Mouse (Mus musculus): Measurements from ENCODE around the gene Zfp113. TPM values are rescaled to one million over a fixed set of nuclear protein-coding genes. Genes with fewer than 3 reads are reported as not detected.

Zfp113 gene
- polyA plus RNA-seq, 1 experiment = 5.8 TPM

GRCm38 (mm10) chr5:138104976-138105375 lies 50.6 kb downstream of the Zfp113 start:
- Histone ChIP-seq H3K27ac (ENCODE audit: insufficient read depth, low read depth, low read length) (no peak overlapping the region), H3K4me3 (ENCODE audit: insufficient read depth, low read length) (no peak overlapping the region), H3K4me1 (ENCODE audit: control insufficient read depth, insufficient read depth, low read length) (no peaks in the 10 kb centered on the region)
- TF ChIP-seq POLR2A (IDR thresholded peaks at IDR 0.05; ENCODE audit: borderline replicate concordance, low read depth, low read length) (no peak), CTCF (IDR thresholded peaks at IDR 0.05; ENCODE audit: low read depth, low read length) (no peak)

DNA sequence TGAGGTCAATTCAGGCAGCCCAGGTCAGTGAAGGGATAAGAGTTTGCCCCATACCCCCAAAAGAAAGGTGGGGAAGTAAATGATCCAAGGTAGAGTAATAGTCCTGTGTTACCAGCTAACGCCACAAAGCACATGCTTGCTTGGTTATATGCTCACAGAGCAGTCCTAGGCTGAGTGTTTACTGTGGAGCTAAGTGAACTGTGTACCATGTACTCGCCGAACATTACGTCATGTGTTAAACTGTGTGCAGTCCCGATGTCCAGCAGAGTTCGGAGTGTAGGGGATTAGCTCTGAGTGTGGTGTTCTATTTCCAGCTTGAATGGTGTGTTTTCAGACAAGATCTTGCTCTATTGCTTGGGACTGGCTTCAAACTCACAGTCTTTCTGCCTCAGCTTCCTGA lies 61.1 kb downstream of the Zfp113 start:
- Histone ChIP-seq H3K4me3 (ENCODE audit: insufficient read depth, low read length) (no peak overlapping the region), H3K4me1 (ENCODE audit: control insufficient read depth, insufficient read depth, low read length) (no peaks in the 10 kb centered on the region), H3K27ac (ENCODE audit: insufficient read depth, low read depth, low read length) (no peak overlapping the region)
- TF ChIP-seq CTCF (IDR thresholded peaks at IDR 0.05; ENCODE audit: low read depth, low read length) (no peak), POLR2A (IDR thresholded peaks at IDR 0.05; ENCODE audit: borderline replicate concordance, low read depth, low read length) (no peak)

DNA sequence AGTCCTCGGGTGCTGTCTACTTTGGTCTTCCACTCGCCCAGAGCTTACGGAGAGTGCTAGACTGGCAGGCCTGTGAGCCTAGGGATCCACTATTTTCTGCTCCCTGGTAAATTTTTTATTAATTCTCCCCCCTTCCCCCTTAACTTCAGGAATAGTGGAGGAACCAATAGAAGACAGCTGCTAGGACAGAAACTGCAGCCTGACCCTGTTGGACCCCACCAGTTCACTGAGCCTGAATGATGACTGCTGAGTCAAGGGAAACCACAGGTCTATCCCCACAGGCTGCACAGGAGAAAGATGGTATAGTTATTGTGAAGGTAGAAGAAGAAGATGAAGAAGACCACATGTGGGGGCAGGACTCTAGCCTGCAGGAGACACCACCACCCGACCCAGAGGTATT lies 62.8 kb downstream of the Zfp113 start:
- 0 out of 2 replicates have a peak, but pooled peaks cover 2% of the 10 kb centered on the region for H3K4me1 ChIP-seq (ENCODE audit: control insufficient read depth, insufficient read depth, low read length)
- TF ChIP-seq CTCF (IDR thresholded peaks at IDR 0.05; ENCODE audit: low read depth, low read length) (no peak), POLR2A (IDR thresholded peaks at IDR 0.05; ENCODE audit: borderline replicate concordance, low read depth, low read length) (no peak)
- no peak overlapping the region for H3K27ac ChIP-seq (ENCODE audit: insufficient read depth, low read depth, low read length)
- no peak overlapping the region for H3K4me3 ChIP-seq (ENCODE audit: insufficient read depth, low read length)

DNA sequence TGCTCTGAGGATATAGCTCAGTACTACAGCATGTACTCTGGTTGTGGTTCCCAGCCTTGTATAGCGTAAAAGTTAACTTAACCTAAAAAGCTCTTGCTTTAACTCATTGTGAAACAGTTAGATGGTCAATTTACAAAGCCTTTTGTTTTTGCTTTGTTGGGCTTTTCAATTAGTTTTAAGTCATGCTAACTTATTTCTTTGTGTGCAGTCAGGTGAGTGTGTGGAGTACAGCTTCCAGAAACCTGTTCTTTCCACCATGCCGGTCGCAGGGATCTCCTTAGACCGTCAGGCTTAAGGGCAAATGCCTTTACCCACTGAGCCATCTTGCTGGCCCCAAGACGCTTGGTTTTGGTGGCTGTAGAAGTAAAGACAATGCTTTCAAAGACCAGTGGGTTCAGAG lies 64.8 kb downstream of the Zfp113 start:
- Histone ChIP-seq H3K4me3 (ENCODE audit: insufficient read depth, low read length) (no peak overlapping the region), H3K27ac (ENCODE audit: insufficient read depth, low read depth, low read length) (no peak overlapping the region), H3K4me1 (ENCODE audit: control insufficient read depth, insufficient read depth, low read length) (peaks cover 5% of the 10 kb centered on the region; the same call in 1 of the 2 replicates)
- TF ChIP-seq POLR2A (IDR thresholded peaks at IDR 0.05; ENCODE audit: borderline replicate concordance, low read depth, low read length) = no peak
- no peak for TF ChIP-seq CTCF (IDR thresholded peaks at IDR 0.05; ENCODE audit: low read depth, low read length)

DNA sequence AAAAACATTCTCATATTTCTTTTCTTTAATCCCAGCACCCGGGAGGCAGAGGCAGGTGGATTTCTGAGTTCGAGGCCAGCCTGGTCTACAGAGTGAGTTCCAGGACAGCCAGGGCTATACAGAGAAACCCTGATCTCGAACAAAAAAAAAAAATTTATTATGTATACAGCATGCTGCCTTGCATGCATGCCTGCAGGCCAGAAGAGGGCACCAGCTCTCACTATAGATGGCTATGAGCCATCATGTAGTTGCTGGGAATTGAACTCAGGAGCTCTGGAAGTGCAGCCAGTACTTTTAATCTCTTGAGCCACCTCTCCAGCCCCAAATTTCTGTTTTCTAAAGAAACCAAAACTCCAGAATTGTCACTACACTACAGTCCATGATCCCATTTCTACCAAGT lies 65.3 kb downstream of the Zfp113 start:
- Histone ChIP-seq H3K4me1 (ENCODE audit: control insufficient read depth, insufficient read depth, low read length) (peaks cover 5% of the 10 kb centered on the region; the same call in 1 of the 2 replicates), H3K27ac (ENCODE audit: insufficient read depth, low read depth, low read length) (no peak overlapping the region), H3K4me3 (ENCODE audit: insufficient read depth, low read length) (no peak overlapping the region)
- peak; percentile 53 for TF ChIP-seq CTCF (IDR thresholded peaks at IDR 0.05; ENCODE audit: low read depth, low read length)
- TF ChIP-seq POLR2A (IDR thresholded peaks at IDR 0.05; ENCODE audit: borderline replicate concordance, low read depth, low read length) = no peak

Other genes starting within 250 kb of the Zfp113 start
- not detected in 2 replicates for gene Cyp3a13, start 234.1 kb downstream of the Zfp113 start, polyA plus RNA-seq (2012; ENCODE audit: insufficient read depth, insufficient read length, missing spikeins)
- gene Gjc3, start 192.6 kb downstream of the Zfp113 start, polyA plus RNA-seq (2012; ENCODE audit: insufficient read depth, insufficient read length, missing spikeins) = not detected in 2 replicates
- gene Azgp1, start 174.2 kb downstream of the Zfp113 start, polyA plus RNA-seq (2012; ENCODE audit: insufficient read depth, insufficient read length, missing spikeins) = not detected in 2 replicates
- gene Smok3a, start 134.5 kb downstream of the Zfp113 start, polyA plus RNA-seq (2012; ENCODE audit: insufficient read depth, insufficient read length, missing spikeins) = not detected in 2 replicates
- not detected in 2 replicates for gene Smok3b, start 134.3 kb downstream of the Zfp113 start, polyA plus RNA-seq (2012; ENCODE audit: insufficient read depth, insufficient read length, missing spikeins)
- not detected in 2 replicates for gene Smok3c, start 102.5 kb downstream of the Zfp113 start, polyA plus RNA-seq (2012; ENCODE audit: insufficient read depth, insufficient read length, missing spikeins)
- gene Zkscan1, start 70.7 kb downstream of the Zfp113 start, polyA plus RNA-seq (2012; ENCODE audit: insufficient read depth, insufficient read length, missing spikeins) = 10.5 and 12.0 TPM in 2 replicates
- gene Zscan21, start 38.8 kb downstream of the Zfp113 start, polyA plus RNA-seq (2012; ENCODE audit: insufficient read depth, insufficient read length, missing spikeins) = 14.0 and 15.0 TPM in 2 replicates
- gene Cops6, start 5.3 kb upstream of the Zfp113 start, polyA plus RNA-seq (2012; ENCODE audit: insufficient read depth, insufficient read length, missing spikeins) = 77.7 and 82.3 TPM in 2 replicates
- gene Ap4m1, start 16.3 kb upstream of the Zfp113 start, polyA plus RNA-seq (2012; ENCODE audit: insufficient read depth, insufficient read length, missing spikeins) = 34.1 and 40.5 TPM in 2 replicates
- gene Mcm7, start 16.7 kb upstream of the Zfp113 start, polyA plus RNA-seq (2012; ENCODE audit: insufficient read depth, insufficient read length, missing spikeins) = 34.6 and 46.6 TPM in 2 replicates
- 26.5 and 33.3 TPM in 2 replicates for gene Taf6, start 31.7 kb upstream of the Zfp113 start, polyA plus RNA-seq (2012; ENCODE audit: insufficient read depth, insufficient read length, missing spikeins)
- 28.2 and 37.3 TPM in 2 replicates for gene Cnpy4, start 31.7 kb upstream of the Zfp113 start, polyA plus RNA-seq (2012; ENCODE audit: insufficient read depth, insufficient read length, missing spikeins)
- 5.4 and 5.8 TPM in 2 replicates for gene Mblac1, start 38.6 kb upstream of the Zfp113 start, polyA plus RNA-seq (2012; ENCODE audit: insufficient read depth, insufficient read length, missing spikeins)
- 40.8 and 43.3 TPM in 2 replicates for gene Nxpe5, start 70.2 kb upstream of the Zfp113 start, polyA plus RNA-seq (2012; ENCODE audit: insufficient read depth, insufficient read length, missing spikeins)
- 96.8 and 106 TPM in 2 replicates for gene Lamtor4, start 99.7 kb upstream of the Zfp113 start, polyA plus RNA-seq (2012; ENCODE audit: insufficient read depth, insufficient read length, missing spikeins)
- 83.8 and 85.1 TPM in 2 replicates for gene BC037034, start 108.3 kb upstream of the Zfp113 start, polyA plus RNA-seq (2012; ENCODE audit: insufficient read depth, insufficient read length, missing spikeins)
- not detected in 2 replicates for gene Gal3st4, start 117.1 kb upstream of the Zfp113 start, polyA plus RNA-seq (2012; ENCODE audit: insufficient read depth, insufficient read length, missing spikeins)
- not detected in 2 replicates for gene Gm43720, start 124.2 kb upstream of the Zfp113 start, polyA plus RNA-seq (2012; ENCODE audit: insufficient read depth, insufficient read length, missing spikeins)
- gene Gpc2, start 124.3 kb upstream of the Zfp113 start, polyA plus RNA-seq (2012; ENCODE audit: insufficient read depth, insufficient read length, missing spikeins) = 2.9 and 3.3 TPM in 2 replicates
- gene Stag3, start 124.5 kb upstream of the Zfp113 start, polyA plus RNA-seq (2012; ENCODE audit: insufficient read depth, insufficient read length, missing spikeins) = 3.0 and 4.0 TPM in 2 replicates
- gene Pvrig, start 186.2 kb upstream of the Zfp113 start, polyA plus RNA-seq (2012; ENCODE audit: insufficient read depth, insufficient read length, missing spikeins) = 0.86 and 1.7 TPM in 2 replicates